Mouse (Mus musculus): ENCODE results near the gene Ssbp3.

GRCm38 (mm10) chr4:106953760-106954159 lies 43.3 kb downstream of the Ssbp3 start:
- TF ChIP-seq ZC3H11A (IDR thresholded peaks at IDR 0.05; ENCODE audit: borderline replicate concordance, low read depth, low read length) (no peak), HCFC1 (IDR thresholded peaks at IDR 0.05; ENCODE audit: borderline replicate concordance, insufficient read depth, low read length) (no peak)

All from ES-E14 (cell line).